Mouse (Mus musculus) ovary, postnatal 36 days (tissue): ENCODE measurements around the gene Med19.
"Not testable (repeated sequence)": the region's sequence is repeated elsewhere in the genome, so short reads cannot be mapped to it uniquely, and the experiment has no call there.

Experiments used
- DNase-seq: peaks from one replicate; pipeline ENCODE4 v3.0.0; 2022; ENCODE audit warnings: low spot score, mixed read lengths

The Med19 gene

GRCm38 (mm10) chr2:84666081-84666480 lies 12.1 kb upstream of the Med19 start:
- DNase-seq, result no peak

- DNase-seq, result no peak
Measured at GRCm38 (mm10) chr2:84669828-84670568, 8.2 kb upstream of the Med19 start.

- peak; percentile 78 for DNase-seq
Measured at GRCm38 (mm10) chr2:84670569-84670933, 7.7 kb upstream of the Med19 start, which contains the start of gene Selenoh. Gene Selenoh (minus strand): TSS chr2:84670770.

- not testable (repeated sequence) for DNase-seq
Measured at GRCm38 (mm10) chr2:84671535-84671934, 6.7 kb upstream of the Med19 start.

GRCm38 (mm10) chr2:84677270-84677967 lies 783 bp upstream of the Med19 start:
- DNase-seq, result no peak

- DNase-seq, result no peak
Measured at GRCm38 (mm10) chr2:84679016-84679415, 814 bp downstream of the Med19 start, which contains the start of gene Tmx2. Gene Tmx2 (minus strand): TSS chr2:84679140.

- no peak for DNase-seq
Measured at GRCm38 (mm10) chr2:84682605-84683183, 4.5 kb downstream of the Med19 start.

- DNase-seq, result no peak
Measured at GRCm38 (mm10) chr2:84688080-84688844, 10.1 kb downstream of the Med19 start.

- no peak for DNase-seq
Measured at GRCm38 (mm10) chr2:84690050-84690449, 11.8 kb downstream of the Med19 start.

GRCm38 (mm10) chr2:84695007-84695695 lies 16.9 kb downstream of the Med19 start:
- DNase-seq, result no peak

- no peak for DNase-seq
Measured at GRCm38 (mm10) chr2:84703497-84703896, 25.3 kb downstream of the Med19 start.

- no peak for DNase-seq
Measured at GRCm38 (mm10) chr2:84704329-84704728, 26.1 kb downstream of the Med19 start.

- DNase-seq, result no peak
Measured at GRCm38 (mm10) chr2:84705295-84705694, 27.1 kb downstream of the Med19 start.

- no peak for DNase-seq
Measured at GRCm38 (mm10) chr2:84707523-84707922, 29.3 kb downstream of the Med19 start.

- DNase-seq, result no peak
Measured at GRCm38 (mm10) chr2:84711898-84712297, 33.7 kb downstream of the Med19 start.

- no peak for DNase-seq
Measured at GRCm38 (mm10) chr2:84714422-84714810, 36.2 kb downstream of the Med19 start.

GRCm38 (mm10) chr2:84714811-84715561 lies 36.8 kb downstream of the Med19 start, which contains the start of gene Zdhhc5:
Gene Zdhhc5 (minus strand): TSS chr2:84715180.
- DNase-seq, result peak; percentile 99

- peak; percentile 60 for DNase-seq
Measured at GRCm38 (mm10) chr2:84715562-84716361, 37.6 kb downstream of the Med19 start.

GRCm38 (mm10) chr2:84716423-84717355 lies 38.5 kb downstream of the Med19 start:
- DNase-seq, result no peak
